Mouse (Mus musculus) myocyte (in vitro differentiated cells): ENCODE data around the gene Wfdc10.

Experiments
- CEBPB ChIP-seq: IDR thresholded peaks from 2 replicates; pipeline ENCODE4 v1.6.1; 2011; ENCODE audit warnings: mild to moderate bottlenecking, moderate library complexity; ENCODE audit not compliant: poor library complexity, insufficient read depth, severe bottlenecking
- E2F4 ChIP-seq: IDR thresholded peaks from one replicate; pipeline ENCODE4 v1.6.1; 2011; ENCODE audit warnings: mild to moderate bottlenecking, control low read depth, moderate library complexity; ENCODE audit not compliant: insufficient read depth
- MAX ChIP-seq: IDR thresholded peaks from one replicate; pipeline ENCODE4 v1.6.1; 2011; ENCODE audit warnings: low read depth, mild to moderate bottlenecking, control low read depth
- POLR2A ChIP-seq: IDR thresholded peaks from one replicate; pipeline ENCODE4 v1.6.1; 2011; ENCODE audit warnings: low read depth, mild to moderate bottlenecking, control low read depth, moderate library complexity; ENCODE audit not compliant: insufficient read length
- USF1 ChIP-seq: IDR thresholded peaks from one replicate; pipeline ENCODE4 v1.6.1; 2011; ENCODE audit warnings: low read depth, mild to moderate bottlenecking, control low read depth, moderate library complexity

GRCm38 (mm10) chr2:164704235-164704634 is 48.4 kb downstream of the Wfdc10 start:
- TF ChIP-seq POLR2A (no peak), CEBPB (no peak), MAX (no peak), E2F4 (no peak), USF1 (no peak)
